Mouse (Mus musculus) Patski (cell line): ENCODE measurements around the gene Hsdl2. TPM values are rescaled to one million over a fixed set of nuclear protein-coding genes. Genes with fewer than 3 reads are reported as not detected.

Source experiments
- ATAC-seq: fragments of 100-300 bp; one replicate; pipeline ENCODE4 v1.8.0; 2021
- CTCF ChIA-PET: fragments of 350-600 bp; sonication (Branson Sonifier 250); formaldehyde crosslinking; loops from one replicate; lab custom pipeline; 2022; ENCODE audit warnings: inconsistent platforms; lab: Charles Lee
- POLR2A ChIA-PET: fragments of 350-600 bp; sonication (Branson Sonifier 250); formaldehyde crosslinking; loops from one replicate; lab custom pipeline; 2022; ENCODE audit warnings: antibody characterized with exemption, inconsistent platforms; lab: Charles Lee
- DNase-seq: peaks from one replicate; pipeline ENCODE4 v3.0.0-alpha.2; 2011; ENCODE audit warnings: low read depth, low spot score
- H3K27me3 ChIP-seq: fragments of 371-371 bp; one replicate; pipeline ENCODE4 v1.5.1; 2021
- CTCF ChIP-seq: fragments of 100-300 bp; IDR thresholded peaks from one replicate; pipeline ENCODE4 v1.5.1; 2021
- in situ Hi-C: fragments of 300-500 bp; cut with MboI; formaldehyde crosslinking; loops from 3 replicates; pipeline ENCODE4 v1.11.1; 2018; ENCODE audit warnings: low pct_unique_long_range_greater_than_20kb, mixed read lengths
- polyA plus RNA-seq: library from polyadenylated mRNA; unstranded; gene quantifications from one replicate; pipeline ENCODE4 v1.2.3, GENCODE M21; 2021

The Hsdl2 gene
- polyA plus RNA-seq, 1 experiment from 2014 or later, result 25.8 TPM

DNA sequence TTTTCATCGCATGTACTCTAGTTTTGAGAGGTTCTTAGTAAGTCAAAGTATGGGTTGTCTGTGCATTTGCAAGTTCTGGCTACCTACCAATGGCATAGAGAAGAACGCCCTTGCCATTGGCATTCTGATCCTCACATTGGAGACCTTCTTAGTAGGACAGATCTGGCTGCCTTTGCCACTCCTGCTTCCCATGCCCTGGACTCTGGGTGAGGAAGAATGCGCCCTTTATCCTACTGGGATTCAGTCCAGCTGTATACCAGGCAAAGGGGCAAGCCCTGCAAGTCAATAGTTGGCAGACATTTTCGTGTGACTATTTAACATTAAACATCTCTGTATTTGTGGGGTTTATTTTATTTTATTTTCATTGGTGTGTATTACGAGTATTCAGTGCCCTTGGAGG is 3.7 kb downstream of the Hsdl2 start:
- in situ Hi-C loops, result no loop called here

DNA sequence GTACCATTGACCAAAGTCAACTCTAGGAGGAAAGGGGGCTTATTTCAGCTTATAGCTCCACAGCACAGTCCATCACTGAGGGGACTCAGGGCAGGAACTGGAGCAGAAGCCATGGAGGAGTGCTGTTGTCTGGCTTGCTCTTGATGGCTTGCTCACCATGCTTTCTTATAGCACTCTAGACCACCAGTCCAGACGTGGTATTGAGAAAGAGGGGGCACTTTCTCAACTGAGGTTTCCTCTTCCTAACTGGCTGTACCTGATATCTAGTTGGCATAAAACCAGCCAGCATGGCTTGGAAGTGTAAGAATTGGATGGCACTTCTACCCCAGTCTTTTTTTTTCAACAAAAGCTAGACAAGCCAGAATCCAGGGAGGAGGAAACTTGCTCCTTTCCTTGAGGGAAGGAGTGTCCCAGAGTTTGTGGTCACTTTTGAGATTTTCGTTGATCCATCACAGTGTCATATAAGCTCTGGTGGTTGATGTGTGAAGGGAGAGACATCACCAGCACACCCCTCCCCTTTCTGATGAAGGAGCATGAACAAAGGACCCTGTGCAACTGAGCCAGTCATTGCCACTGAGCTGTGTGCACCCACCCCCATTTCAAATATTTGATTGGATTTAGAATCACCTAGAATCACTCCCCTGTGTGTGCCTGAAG is 6.0 kb downstream of the Hsdl2 start:
- ChIA-PET POLR2A (interaction anchor here (0.6 kb wide), 1 partner anchor 202 kb away, joined by 3 read pairs; no protein-coding TSS in a partner anchor), CTCF (interaction anchor here (0.9 to 1.5 kb wide), 2 partner anchors 24 to 27 kb away, joined by 3 read pairs; no protein-coding TSS in a partner anchor)
- in situ Hi-C loops, result no loop called here
- no peak for TF ChIP-seq CTCF
- DNase-seq (no peak), ATAC-seq (no peak)
- no peaks in the 10 kb centered on the region for H3K27me3 ChIP-seq

More for the DNA sequence above, 3.7 kb downstream of the Hsdl2 start:
- no peaks in the 10 kb centered on the region for H3K27me3 ChIP-seq
- ChIA-PET POLR2A (no interaction called here), CTCF (no interaction called here)
- DNase-seq (no peak), ATAC-seq (no peak)
- TF ChIP-seq CTCF, result no peak

DNA sequence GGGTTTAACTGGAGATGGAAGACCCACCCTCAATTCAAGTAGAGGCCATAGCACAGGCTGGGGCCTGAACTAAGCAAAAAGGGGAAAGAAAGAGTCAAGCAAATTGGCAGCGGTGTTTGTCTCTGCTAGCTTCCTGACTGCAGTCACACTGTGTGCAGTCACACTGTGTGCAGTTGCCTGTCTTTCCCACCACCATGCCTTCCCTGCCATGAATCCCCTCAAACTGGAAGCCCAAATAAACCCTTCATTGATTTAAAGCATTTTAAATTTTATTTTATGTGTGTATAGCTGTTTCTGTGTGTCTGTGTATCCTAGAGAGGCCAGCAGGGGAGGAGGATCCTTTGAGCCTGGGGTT is 6.5 kb downstream of the Hsdl2 start:
- no peak for TF ChIP-seq CTCF
- ChIA-PET POLR2A (interaction anchor here (0.6 kb wide), 1 partner anchor 201 kb away, joined by 3 read pairs; no protein-coding TSS in a partner anchor), CTCF (interaction anchor here (0.9 to 1.5 kb wide), 2 partner anchors 24 to 27 kb away, joined by 3 read pairs; no protein-coding TSS in a partner anchor)
- ATAC-seq (no peak), DNase-seq (no peak)
- H3K27me3 ChIP-seq, result no peaks in the 10 kb centered on the region
- in situ Hi-C loops, result no loop called here

DNA sequence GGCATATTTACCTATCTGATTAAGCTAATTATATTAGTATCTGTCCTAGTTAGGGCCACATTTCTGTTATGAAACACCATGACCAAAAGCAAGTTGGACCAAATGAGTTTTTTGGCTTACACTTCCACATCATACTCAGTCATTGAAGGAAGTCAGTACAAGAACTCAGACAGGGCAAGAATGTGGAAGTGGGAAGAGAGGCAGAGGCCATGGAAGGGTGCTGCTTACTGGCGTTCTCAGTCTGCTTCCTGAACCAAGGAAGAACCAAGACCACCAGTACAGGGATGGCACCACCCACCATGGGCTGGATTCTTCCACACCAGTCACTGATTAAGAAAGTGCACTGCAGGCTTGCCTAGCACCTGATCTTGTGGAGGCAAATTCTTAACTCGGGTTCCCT is 13.3 kb downstream of the Hsdl2 start:
- ATAC-seq (no peak), DNase-seq (no peak)
- no peak for TF ChIP-seq CTCF
- POLR2A ChIA-PET, result interaction anchor here (0.5 kb wide), 1 partner anchor 182 kb away, joined by 3 read pairs; no protein-coding TSS in a partner anchor
- in situ Hi-C loops, result no loop called here
- CTCF ChIA-PET, result no interaction called here
- no peaks in the 10 kb centered on the region for H3K27me3 ChIP-seq

DNA sequence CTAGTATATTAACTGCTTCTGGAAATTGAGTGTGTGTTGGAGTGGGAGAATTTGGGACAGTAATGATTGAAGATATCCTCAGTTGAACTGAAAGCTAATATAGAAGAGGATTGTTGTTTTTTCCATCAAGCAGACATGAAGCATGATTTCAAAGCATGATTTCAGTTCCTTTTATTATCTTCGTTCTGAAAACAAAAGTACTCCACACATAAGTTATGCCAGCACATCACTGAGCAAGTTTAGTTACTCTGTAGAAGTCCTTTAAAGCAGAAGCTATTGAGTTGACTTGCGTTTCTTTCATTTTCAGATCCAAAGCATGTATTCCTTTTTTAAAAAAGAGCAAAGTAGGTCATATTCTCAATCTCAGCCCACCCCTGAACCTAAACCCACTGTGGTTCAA is 15.2 kb downstream of the Hsdl2 start:
- POLR2A ChIA-PET, result no interaction called here
- no peaks in the 10 kb centered on the region for H3K27me3 ChIP-seq
- no peak for TF ChIP-seq CTCF
- CTCF ChIA-PET, result interaction anchor here (1.3 kb wide), 1 partner anchor 215 kb away, joined by 3 read pairs; no protein-coding TSS in a partner anchor
- ATAC-seq (no peak), DNase-seq (no peak)
- in situ Hi-C loops, result no loop called here

DNA sequence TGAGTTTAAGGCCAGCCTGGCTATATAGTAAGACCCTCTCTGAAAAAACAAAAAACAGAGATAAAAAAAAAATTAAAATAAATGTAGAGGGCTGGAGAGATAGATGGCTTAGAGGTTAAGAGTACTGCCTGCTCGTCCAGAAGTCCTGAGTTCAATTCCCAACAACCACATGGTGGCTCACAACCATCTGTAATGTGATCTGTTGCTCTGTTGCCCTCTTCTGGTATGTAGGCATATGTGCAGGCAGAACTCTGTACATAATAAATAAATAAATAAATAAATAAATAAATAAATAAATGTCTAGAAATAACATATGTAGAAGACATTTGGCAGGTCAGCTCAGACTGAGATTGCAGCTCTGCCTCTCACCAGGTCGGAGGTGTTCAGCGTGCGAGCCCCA is 21.3 kb downstream of the Hsdl2 start:
- DNase-seq (no peak), ATAC-seq (no peak)
- POLR2A ChIA-PET, result no interaction called here
- no peaks in the 10 kb centered on the region for H3K27me3 ChIP-seq
- no peak for TF ChIP-seq CTCF
- CTCF ChIA-PET, result no interaction called here
- in situ Hi-C loops, result no loop called here

DNA sequence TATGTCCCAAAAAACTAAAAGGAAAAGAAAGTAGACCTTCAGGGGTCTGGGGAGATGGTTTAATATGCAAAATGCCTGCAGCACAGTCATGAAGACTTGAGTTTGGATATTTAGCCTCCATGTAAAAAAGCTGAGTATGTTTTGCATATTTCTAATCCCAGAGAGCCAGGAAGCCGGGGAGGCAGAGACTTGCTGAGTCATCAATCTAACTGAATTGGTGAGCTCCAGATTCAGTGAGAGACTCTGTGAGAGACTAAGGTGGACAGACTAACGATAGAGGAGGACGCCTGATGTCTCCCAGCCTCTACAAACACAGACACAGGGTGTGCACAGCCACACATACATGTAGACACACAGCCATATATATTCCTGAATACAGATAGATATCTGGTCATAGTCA is 23.5 kb downstream of the Hsdl2 start:
- POLR2A ChIA-PET, result no interaction called here
- no peaks in the 10 kb centered on the region for H3K27me3 ChIP-seq
- in situ Hi-C loops, result no loop called here
- DNase-seq, result no peak
- no peak for ATAC-seq
- CTCF ChIA-PET, result no interaction called here
- no peak for TF ChIP-seq CTCF

DNA sequence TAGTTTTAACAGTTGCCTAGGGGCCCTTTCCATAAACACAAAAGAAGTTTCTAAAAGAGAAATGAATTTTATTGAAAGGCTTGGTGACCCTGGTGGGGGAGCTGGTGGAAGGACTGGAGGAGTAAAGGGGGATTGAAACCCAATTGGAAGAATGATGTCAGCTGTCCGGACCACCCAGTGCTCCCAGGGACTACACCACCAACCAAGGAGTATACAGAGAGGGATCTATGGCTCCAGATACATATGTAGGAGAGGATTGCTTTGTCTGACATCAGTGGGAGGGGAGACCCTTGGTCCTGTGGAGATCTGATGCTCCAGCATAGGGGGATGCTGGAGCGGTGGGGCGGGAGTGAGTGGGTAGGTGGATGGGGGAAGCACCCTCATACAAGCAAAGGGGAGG is 24.1 kb downstream of the Hsdl2 start:
- ChIA-PET POLR2A (no interaction called here), CTCF (no interaction called here)
- no peak for DNase-seq
- in situ Hi-C loops, result no loop called here
- ATAC-seq, result no peak
- TF ChIP-seq CTCF, result no peak
- no peaks in the 10 kb centered on the region for H3K27me3 ChIP-seq

DNA sequence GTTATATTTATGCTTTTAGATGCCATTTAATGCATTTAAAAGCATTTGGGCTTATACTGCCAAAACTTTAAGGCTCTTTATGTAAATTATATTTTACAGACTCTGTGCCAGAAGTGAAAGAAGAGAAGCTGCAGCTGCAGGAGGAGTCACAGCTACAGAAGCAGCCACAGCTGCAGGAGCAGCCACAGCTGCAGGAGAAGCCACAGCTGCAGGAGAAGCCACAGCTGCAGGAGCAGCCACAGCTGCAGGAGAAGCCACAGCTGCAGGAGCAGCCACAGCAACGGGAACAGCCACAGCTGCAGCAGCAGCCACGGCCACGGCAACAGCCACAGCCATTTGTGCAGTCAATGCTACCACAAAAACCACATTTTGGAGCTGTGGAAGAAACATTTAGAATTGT is 29.0 kb downstream of the Hsdl2 start:
- no peak for TF ChIP-seq CTCF
- CTCF ChIA-PET, result no interaction called here
- H3K27me3 ChIP-seq, result no peaks in the 10 kb centered on the region
- POLR2A ChIA-PET, result no interaction called here
- in situ Hi-C loops, result loop anchor here (5.0 to 10.0 kb wide), 2 partner anchors 172 to 254 kb away; no protein-coding TSS in a partner anchor
- ATAC-seq (no peak), DNase-seq (no peak)

DNA sequence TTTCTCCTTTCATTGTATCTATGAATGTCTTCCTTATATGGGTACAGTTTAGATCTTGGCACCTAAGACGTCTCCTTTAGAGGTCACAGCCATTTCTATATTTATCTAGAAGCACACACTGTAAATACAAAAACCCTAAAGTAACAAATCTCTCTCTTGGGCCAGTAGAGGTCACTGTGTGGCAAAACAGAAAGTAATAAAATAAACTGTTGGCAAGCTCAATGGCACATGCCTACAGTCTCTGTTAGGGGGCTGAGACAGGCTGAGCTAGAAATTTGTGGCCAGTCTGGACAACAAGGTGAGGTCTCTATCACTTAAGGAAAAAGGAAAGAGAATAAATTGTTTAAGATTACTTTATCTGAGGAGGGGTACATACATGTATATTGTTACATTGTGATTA is 33.6 kb downstream of the Hsdl2 start:
- ChIA-PET CTCF (interaction anchor here (0.6 to 2.1 kb wide), 12 partner anchors 11 to 234 kb away, joined by 3 to 8 read pairs (median 4); partner anchors contain the start of gene E130308A19Rik), POLR2A (no interaction called here)
- ATAC-seq, result no peak
- in situ Hi-C loops, result loop anchor here (5.0 to 10.0 kb wide), 2 partner anchors 167 to 250 kb away; no protein-coding TSS in a partner anchor
- H3K27me3 ChIP-seq, result no peaks in the 10 kb centered on the region
- peak; percentile 64 for TF ChIP-seq CTCF
- no peak for DNase-seq

DNA sequence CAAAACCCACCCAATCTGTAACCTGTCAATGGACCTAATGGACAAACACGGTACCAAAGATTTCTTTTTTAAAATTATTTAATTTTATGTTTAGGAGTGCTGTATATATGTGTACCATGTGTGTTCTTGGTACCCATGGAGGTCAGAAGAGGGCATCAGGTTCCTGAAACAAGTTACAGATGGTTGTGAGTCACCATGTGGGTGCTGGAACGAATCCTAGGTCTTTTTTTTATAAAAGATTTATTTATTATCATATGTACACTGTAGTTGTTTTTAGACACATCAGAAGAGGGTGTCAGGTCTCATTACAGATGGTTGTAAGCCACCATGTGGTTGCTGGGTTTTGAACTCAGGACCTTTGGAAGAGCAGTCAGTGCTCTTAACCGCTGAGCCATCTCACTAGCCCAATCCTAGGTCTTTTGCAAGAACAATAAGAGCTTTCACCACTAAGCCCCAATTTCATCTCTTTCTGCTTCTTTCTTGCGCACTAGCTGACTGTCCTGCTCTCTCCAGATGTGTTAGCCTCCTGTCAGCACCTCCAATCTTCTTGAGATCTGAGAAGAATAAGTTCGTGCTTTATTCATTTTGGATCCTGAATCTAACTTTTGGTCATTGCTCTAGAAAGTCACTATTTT is 38.4 kb downstream of the Hsdl2 start:
- DNase-seq (no peak), ATAC-seq (no peak)
- no peak for TF ChIP-seq CTCF
- POLR2A ChIA-PET, result no interaction called here
- in situ Hi-C loops, result loop anchor here (10.0 kb wide), 1 partner anchor 245 kb away; no protein-coding TSS in a partner anchor
- CTCF ChIA-PET, result no interaction called here
- H3K27me3 ChIP-seq, result no peaks in the 10 kb centered on the region
